Mouse (Mus musculus) gastrocnemius, postnatal 14 days (tissue): Measurements from ENCODE around the gene 1700025C18Rik. TPM values are rescaled to one million over a fixed set of nuclear protein-coding genes. Genes with fewer than 3 reads are reported as not detected.

Source experiments
- DNase-seq: peaks from one replicate; pipeline ENCODE4 v3.0.0; 2021; ENCODE audit warnings: mixed read lengths
- intact Hi-C: fragments of 180-260 bp; cut with DNase I; formaldehyde crosslinking; loops from one replicate; pipeline ENCODE4 v1.15.1; 2025; ENCODE audit warnings: low total_unique reads
- total RNA-seq, 2 experiments: library from RNA; stranded (reverse); gene quantifications; 2 replicates each; pipeline ENCODE4 v1.2.3; 2021

The 1700025C18Rik gene
- total RNA-seq, 2 experiments from 2014 or later: not detected

- intact Hi-C loops: no loop called here
- no peak for DNase-seq
These were observed 9.9 kb downstream of the 1700025C18Rik start for GRCm38 (mm10) chr2:165080657-165081056.

DNA sequence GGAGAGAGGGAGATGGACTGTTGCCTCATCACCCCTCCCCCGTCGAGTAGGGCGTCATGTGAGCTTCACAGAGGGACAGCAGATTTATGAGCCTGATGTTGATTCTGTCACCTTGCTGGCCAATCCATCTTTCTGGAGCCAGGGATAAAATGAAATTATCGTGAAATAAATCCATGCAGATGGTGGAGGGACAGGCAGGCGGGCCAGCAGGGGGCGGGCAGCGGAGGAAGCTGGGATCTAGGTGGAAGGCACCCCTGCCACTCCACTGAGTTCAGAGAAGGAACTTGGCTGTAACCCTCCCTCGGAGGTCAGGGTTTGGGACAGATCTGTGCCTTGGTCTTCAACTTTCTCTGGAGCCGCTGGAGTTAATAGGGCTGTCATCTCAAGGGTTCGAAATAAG lies 11.9 kb downstream of the 1700025C18Rik start:
- intact Hi-C loops: loop anchor here (5.0 to 10.0 kb wide), 2 partner anchors 184 to 256 kb away; no protein-coding TSS in a partner anchor
- DNase-seq: no peak

DNA sequence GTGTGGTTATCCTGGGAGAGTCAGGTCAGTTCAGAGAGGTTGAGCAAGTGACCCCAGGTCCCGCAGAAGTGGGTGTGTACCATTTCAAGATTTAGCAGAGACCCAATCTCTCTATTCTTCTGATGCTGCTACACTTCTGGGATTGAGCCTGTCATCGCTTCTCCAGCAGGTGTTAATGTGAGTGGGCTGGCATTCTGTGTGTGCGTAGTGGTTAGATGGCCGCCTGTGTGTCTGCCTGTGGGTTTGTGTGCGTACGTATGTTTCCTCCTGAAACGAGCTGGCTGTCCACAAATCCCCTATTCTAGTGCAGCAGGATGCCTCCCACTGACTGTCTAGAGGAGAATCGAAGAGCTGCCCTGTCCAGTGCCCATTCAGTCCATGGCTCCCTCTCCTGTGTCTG lies 12.5 kb downstream of the 1700025C18Rik start:
- no peak for DNase-seq
- intact Hi-C loops: loop anchor here (5.0 to 10.0 kb wide), 2 partner anchors 184 to 257 kb away; no protein-coding TSS in a partner anchor

DNA sequence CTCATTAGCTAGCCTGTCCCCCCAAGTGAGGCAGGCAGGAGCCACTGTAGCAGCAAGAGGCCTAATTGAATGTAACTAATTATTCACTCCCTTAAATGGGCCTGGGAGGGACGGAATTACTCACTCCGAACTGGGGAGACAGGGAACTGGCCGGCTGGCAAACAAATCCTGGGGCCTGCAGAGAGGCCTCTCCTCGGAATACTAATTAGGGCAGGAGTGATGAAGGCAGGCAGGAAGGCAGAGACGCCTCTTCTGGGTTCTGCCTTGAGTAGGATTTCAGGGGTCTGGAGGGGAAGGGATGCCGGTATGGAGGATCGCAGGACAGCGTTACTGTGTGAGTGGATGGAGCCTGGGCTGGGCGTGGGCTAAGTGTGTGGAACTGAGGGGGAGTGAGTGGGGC lies 13.5 kb downstream of the 1700025C18Rik start:
- intact Hi-C loops: loop anchor here (5.0 to 10.0 kb wide), 2 partner anchors 185 to 258 kb away; no protein-coding TSS in a partner anchor
- no peak for DNase-seq

DNA sequence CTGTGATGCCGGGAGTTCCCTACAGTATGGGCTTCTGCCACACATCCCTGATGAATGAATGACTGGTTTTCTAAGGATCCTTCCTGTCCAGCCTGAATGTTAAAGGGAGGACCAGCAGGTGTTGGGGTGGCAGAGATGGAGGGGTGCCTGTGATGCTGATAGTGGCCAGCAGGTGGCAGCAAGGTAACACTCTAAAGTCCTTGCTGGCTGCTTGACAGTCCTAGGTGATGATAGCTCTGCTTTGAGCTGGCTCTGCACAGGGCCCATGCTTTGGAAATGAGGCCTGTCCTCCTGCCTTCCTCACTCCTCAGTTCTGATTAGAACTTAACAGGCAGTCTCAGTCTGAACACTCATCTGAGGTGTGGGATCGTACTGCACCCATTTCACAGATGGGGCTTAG lies 15.6 kb downstream of the 1700025C18Rik start:
- DNase-seq: peak; percentile 69
- intact Hi-C loops: loop anchor here (5.0 to 10.0 kb wide), 4 partner anchors 187 to 287 kb away; no protein-coding TSS in a partner anchor

DNA sequence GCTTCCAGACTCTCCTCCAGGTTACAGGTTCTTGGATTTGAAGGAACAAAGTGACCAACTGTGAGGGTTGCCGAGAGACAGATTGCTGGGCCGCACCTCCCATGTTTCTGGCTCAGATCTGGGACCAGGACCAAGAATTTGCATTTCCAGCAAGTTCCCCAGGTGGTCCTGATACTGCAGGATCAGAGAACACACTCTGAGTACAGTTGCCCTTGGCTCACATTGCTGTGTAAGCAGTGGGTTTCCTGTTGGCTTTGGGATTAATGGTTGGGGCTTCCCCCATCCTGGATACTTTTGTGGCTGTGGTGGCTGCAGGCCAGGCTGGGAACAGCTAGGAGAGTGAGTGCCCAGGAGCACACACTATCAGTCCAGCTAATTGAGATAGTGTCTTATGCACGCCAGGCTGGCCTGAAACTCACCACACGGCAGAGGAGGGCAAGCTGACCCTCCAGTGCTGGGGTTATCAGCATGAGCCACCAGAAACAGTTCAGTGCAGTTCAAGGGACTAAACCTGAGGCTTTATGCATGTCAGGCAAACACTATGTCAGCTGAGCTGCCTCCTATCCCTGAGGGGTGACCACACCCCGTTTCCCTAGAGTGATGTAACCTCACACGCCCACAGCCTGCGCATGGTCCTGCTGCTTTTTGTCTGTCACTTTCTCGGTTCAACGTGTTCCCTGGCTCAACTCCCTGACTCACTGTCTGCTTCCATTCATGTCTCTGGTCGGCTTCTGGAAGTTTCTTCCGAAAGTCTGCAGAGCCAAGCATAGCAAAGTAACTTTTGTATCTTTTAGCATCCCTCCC lies 16.3 kb downstream of the 1700025C18Rik start:
- intact Hi-C loops: loop anchor here (5.0 to 10.0 kb wide), 3 partner anchors 203 to 288 kb away; no protein-coding TSS in a partner anchor
- DNase-seq: no peak

DNA sequence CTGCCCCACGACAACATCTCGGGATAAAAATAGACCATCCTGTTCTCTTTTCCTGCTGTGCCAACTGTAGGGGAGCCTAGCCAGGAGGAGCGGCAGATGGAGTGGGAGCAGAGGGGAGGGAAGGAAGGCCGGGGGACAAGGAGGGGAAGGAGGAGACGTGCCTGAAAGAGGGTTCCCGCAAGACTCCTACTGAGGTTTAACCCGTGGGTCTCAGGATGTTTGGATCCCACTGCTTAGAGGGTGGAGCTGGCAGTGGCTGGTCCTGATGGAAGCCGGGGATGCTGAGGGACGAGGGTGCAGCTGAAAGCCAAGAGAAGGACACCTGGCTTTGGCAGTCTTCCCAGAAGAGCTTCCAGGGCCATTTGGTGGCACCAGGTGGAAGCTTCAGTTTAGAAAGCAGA lies 17.2 kb downstream of the 1700025C18Rik start:
- intact Hi-C loops: loop anchor here (5.0 to 10.0 kb wide), 3 partner anchors 204 to 289 kb away; no protein-coding TSS in a partner anchor
- no peak for DNase-seq

DNA sequence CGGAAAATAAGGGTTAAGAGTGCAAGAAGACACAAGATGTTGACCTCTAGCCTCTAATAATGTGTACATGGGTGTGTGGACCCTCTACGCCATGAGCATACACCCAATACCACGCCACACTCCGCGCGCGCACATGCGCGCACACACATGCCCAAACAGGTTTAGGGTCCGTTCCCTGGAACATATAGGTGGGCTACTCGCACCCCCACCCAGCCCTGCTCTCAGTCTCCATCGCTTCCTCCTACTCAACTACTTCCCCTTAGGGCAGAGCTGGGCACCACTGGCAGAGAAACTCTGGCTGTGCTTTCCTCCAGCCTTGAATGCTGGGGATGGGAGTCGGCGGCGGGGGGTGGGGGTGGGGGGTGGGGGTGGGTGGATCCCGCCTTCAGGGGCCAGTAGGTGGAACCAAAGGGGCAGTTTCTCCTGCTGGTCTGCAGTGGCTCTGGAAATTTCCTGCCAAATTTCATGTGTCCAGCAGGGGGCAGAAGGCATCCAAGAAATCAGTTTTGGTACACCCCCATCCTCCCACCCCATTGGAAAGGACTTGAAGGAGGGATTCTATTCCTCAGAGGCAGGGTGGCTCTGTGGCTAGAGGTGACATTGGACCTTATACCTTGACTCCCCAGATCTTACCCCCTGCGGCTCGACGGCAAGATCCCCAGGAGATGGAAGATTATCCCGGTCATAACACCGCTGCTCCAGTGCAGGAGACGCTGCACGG lies 20.3 kb downstream of the 1700025C18Rik start:
- intact Hi-C loops: loop anchor here (5.0 to 10.0 kb wide), 3 partner anchors 207 to 292 kb away; no protein-coding TSS in a partner anchor
- peak; percentile 56 for DNase-seq

- intact Hi-C loops: no loop called here
- no peak for DNase-seq
These were observed 21.7 kb downstream of the 1700025C18Rik start for GRCm38 (mm10) chr2:165068806-165069205.

- intact Hi-C loops: no loop called here
These were observed 26.1 kb downstream of the 1700025C18Rik start for GRCm38 (mm10) chr2:165064489-165064888.

DNA sequence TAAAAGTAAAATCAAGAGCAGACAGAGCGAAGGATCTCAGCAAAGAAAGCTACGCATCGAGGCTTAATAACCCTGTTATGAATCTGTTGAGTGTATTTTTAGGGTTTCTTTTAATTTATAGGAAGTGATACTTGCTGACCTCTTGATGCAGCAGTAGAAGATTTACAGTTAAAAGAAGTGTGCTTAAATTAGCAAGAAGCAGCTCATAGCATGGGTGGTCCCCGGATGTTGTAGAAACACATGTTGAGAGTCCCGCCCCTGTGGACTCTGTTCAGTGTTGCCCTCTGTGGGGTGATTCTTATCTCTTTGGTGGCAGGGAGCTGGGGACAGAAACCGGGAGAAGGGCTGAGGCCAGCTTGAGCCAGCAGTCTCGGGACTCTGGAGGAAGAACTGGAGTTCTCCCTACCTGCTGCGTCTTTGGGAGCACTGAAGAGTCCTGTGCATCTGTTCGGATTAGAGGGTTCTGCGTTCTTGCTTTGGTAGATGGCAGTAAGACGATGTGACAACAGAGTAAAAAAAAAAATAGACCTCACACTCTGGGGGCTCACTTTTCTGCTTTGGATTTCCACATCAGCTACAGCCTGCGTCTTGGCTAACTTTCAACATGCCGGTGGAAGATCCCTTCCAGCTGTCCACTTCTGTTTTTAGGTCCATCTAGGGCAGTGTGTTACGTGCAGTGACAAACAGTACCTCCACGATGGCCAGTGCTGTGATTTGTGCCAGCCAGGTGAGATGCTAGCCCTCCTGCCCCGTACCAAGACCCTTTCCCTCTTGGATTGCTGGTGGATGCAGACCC lies 28.7 kb downstream of the 1700025C18Rik start:
- DNase-seq: no peak
- intact Hi-C loops: no loop called here

More at GRCm38 (mm10) chr2:165064489-165064888, 26.1 kb downstream of the 1700025C18Rik start:
- DNase-seq: no peak

GRCm38 (mm10) chr2:165059961-165060360 lies 30.6 kb downstream of the 1700025C18Rik start:
- intact Hi-C loops: no loop called here
- no peak for DNase-seq

DNA sequence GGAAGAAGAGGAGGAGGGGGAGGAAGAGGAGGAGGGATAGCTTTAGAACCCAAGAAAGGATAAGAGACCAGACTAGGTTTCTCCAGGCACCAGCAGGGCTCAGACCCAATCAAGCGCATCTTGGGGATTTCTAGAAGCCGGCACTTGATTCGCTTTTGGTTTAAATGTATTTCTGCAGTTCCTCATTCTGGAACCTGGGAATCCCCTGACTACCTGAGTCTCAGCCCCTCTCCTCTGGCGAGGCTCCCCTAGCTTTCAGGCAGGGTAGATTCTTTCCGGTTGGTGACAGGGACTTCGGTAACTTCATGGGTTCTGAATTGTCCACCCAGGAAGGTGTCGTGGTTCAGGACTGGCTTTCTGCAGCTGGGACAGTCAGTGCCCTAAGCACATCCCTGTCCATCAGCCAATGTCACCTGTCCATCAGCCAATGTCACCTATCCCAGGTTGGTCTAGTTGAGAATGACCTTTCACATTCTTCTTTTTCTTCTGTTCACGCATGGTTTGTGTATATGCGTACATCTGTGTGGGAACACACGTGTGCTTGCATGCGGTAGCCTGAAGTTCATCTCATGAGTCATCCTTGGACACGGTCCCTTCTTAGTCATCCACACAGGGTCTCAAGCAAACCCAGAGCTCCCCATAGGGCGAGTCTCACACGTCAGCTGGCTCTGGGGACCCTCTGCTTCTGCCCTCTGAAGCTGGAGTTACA lies 34.0 kb downstream of the 1700025C18Rik start:
- DNase-seq: no peak
- intact Hi-C loops: no loop called here

- no peak for DNase-seq
- intact Hi-C loops: no loop called here
These were observed 34.6 kb downstream of the 1700025C18Rik start for GRCm38 (mm10) chr2:165055905-165056304.

DNA sequence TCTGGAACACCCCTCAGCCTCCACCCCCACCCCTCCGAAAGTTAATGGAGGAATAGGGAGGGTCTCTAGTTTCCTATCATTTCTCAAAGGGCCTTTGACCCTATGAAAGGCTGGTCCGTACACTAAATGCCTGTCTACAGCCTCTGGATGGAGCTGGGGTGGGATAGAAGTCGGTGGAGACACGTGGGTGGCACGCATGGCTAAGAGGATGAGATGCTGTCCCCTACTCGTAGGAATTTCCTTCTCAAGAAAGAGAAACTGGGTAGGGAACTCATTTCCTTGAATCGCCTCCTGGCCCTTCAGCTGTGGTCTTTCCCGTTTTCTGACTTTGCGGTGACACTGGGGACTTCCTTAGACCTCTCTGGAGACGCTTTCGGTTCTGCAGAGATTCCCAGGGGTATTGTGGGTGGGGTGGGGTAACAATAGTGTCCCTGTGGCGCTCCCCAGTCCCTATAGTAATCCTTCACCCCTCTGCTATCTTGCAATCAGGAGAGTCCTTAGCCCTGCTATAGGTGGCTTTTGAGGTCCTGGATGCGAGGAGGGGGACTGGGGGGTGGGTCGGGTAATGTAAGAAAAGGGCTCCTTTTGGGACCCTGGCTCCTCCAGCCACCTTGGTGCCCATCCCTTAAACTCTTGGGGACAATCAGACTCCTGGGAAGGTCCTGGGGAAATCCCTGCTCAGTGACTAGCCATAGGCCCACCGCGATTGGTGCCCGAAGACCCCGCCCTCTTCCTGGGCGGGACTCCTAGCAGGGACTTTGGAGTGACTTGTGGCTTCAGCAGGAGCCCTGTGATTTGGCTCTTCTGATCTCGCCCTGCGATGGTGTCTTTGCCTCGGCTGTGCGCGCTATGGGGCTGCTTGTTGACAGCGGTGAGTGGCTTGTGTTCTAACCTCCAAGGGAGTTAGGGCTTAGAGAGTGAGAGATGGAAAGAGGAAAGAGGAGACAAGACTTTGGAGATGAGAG lies 35.4 kb downstream of the 1700025C18Rik start, which contains the start of gene Cd40:
Gene Cd40, plus strand, starts transcription at position 740 of the 965 bp plus-strand sequence.
- DNase-seq: peak; percentile 56
- intact Hi-C loops: no loop called here

- intact Hi-C loops: no loop called here
- no peak for DNase-seq
These were observed 39.0 kb downstream of the 1700025C18Rik start for GRCm38 (mm10) chr2:165051566-165051965.

DNA sequence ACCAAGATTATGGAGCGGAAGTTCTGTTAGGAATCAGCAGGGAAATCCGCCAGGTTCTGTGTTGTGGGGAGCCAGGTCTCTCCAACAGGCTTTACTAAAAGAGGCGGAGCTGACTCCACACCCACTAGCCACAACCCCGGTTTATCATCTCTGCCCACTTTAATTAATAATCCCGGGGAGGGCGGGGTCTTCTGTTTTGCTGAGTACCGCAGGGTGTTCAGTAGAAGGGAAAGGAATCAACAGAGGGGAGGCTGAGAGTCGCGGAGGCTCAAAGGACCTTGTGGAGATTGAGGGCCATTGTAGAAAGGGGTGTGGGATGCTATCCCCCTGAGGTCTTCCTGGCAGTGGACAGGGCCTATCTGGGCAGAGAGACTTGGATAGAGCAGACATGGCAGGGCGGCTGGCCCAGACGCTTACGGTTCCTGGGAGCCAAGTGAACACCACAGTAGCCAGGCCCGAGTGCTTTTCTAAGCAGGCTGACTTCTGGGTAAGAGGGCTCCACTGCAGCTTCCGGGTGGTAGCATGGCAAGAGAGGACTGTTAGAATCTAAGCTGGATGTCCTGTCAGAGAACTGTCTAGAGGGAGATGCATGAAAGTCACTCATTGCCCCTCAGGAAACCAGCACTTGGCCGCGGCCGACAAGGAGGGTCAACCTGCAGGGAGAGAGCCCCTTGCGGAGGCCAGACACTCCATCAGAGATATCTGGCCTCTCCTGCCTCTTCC lies 39.6 kb downstream of the 1700025C18Rik start:
- intact Hi-C loops: no loop called here
- DNase-seq: no peak
